Mouse (Mus musculus): ENCODE data around the gene Strn3. TPM values are rescaled to one million over a fixed set of nuclear protein-coding genes. Genes with fewer than 3 reads are reported as not detected.

Strn3 gene
- polyA plus RNA-seq, 1 experiment = 19.3 TPM

GRCm38 (mm10) chr12:51712685-51713084 lies 21.0 kb upstream of the Strn3 start:
- TF ChIP-seq CTCF (IDR thresholded peaks at IDR 0.05; ENCODE audit: insufficient read depth, low read length) (no peak), POLR2A (IDR thresholded peaks at IDR 0.05; ENCODE audit: borderline replicate concordance, extremely low read depth, low read depth, low read length) (no peak)
- DNase-seq = no peak
- WGBS = 50% methylated on average over 1 of the region's 1 CpGs
- H3K4me1 ChIP-seq (ENCODE audit: control insufficient read depth, insufficient read depth, low read length) = no peaks in the 10 kb centered on the region
- no peak overlapping the region for H3K4me3 ChIP-seq (replicated peaks; ENCODE audit: extremely low read depth, low read depth, low read length)

GRCm38 (mm10) chr12:51710154-51710553 lies 18.5 kb upstream of the Strn3 start:
- Histone ChIP-seq H3K4me3 (replicated peaks; ENCODE audit: extremely low read depth, low read depth, low read length) (no peak overlapping the region), H3K4me1 (ENCODE audit: control insufficient read depth, insufficient read depth, low read length) (peaks cover 7% of the 10 kb centered on the region; the same call in 1 of the 2 replicates)
- TF ChIP-seq POLR2A (IDR thresholded peaks at IDR 0.05; ENCODE audit: borderline replicate concordance, extremely low read depth, low read depth, low read length) = no peak
- no peak for TF ChIP-seq CTCF (IDR thresholded peaks at IDR 0.05; ENCODE audit: insufficient read depth, low read length)
- 47% methylated on average over 5 of the region's 5 CpGs for WGBS
- no peak for DNase-seq

GRCm38 (mm10) chr12:51709741-51710140 lies 18.0 kb upstream of the Strn3 start:
- WGBS = 69% methylated on average over 3 of the region's 3 CpGs
- no peak for TF ChIP-seq POLR2A (IDR thresholded peaks at IDR 0.05; ENCODE audit: borderline replicate concordance, extremely low read depth, low read depth, low read length)
- TF ChIP-seq CTCF (IDR thresholded peaks at IDR 0.05; ENCODE audit: insufficient read depth, low read length) = no peak

GRCm38 (mm10) chr12:51708941-51709686 lies 17.4 kb upstream of the Strn3 start:
- no peak for TF ChIP-seq CTCF (IDR thresholded peaks at IDR 0.05; ENCODE audit: insufficient read depth, low read length)
- TF ChIP-seq POLR2A (IDR thresholded peaks at IDR 0.05; ENCODE audit: borderline replicate concordance, extremely low read depth, low read depth, low read length) = no peak
- 51% methylated on average over 14 of the region's 14 CpGs for WGBS
- H3K4me3 ChIP-seq (replicated peaks; ENCODE audit: extremely low read depth, low read depth, low read length) = no peak overlapping the region
- H3K4me1 ChIP-seq (ENCODE audit: control insufficient read depth, insufficient read depth, low read length) = peaks cover 16% of the 10 kb centered on the region
- DNase-seq = peak; percentile 20

More at GRCm38 (mm10) chr12:51709741-51710140, 18.0 kb upstream of the Strn3 start:
- no peak for DNase-seq
- no peak overlapping the region for H3K4me3 ChIP-seq (replicated peaks; ENCODE audit: extremely low read depth, low read depth, low read length)
- H3K4me1 ChIP-seq (ENCODE audit: control insufficient read depth, insufficient read depth, low read length) = peaks cover 11% of the 10 kb centered on the region

- WGBS = 58% methylated on average over 5 of the region's 5 CpGs
- no peak for DNase-seq
- TF ChIP-seq CTCF (IDR thresholded peaks at IDR 0.05; ENCODE audit: insufficient read depth, low read length) = no peak
- no peak for TF ChIP-seq POLR2A (IDR thresholded peaks at IDR 0.05; ENCODE audit: borderline replicate concordance, extremely low read depth, low read depth, low read length)
- no peak overlapping the region for H3K4me3 ChIP-seq (replicated peaks; ENCODE audit: extremely low read depth, low read depth, low read length)
- peaks cover 19% of the 10 kb centered on the region for H3K4me1 ChIP-seq (ENCODE audit: control insufficient read depth, insufficient read depth, low read length)
Observed at GRCm38 (mm10) chr12:51706673-51707235, 15.1 kb upstream of the Strn3 start.

GRCm38 (mm10) chr12:51705778-51706177 lies 14.1 kb upstream of the Strn3 start:
- H3K4me3 ChIP-seq (replicated peaks; ENCODE audit: extremely low read depth, low read depth, low read length) = no peak overlapping the region
- 49% methylated on average over 12 of the region's 12 CpGs for WGBS
- peaks cover 19% of the 10 kb centered on the region for H3K4me1 ChIP-seq (ENCODE audit: control insufficient read depth, insufficient read depth, low read length)
- TF ChIP-seq POLR2A (IDR thresholded peaks at IDR 0.05; ENCODE audit: borderline replicate concordance, extremely low read depth, low read depth, low read length) (no peak), CTCF (IDR thresholded peaks at IDR 0.05; ENCODE audit: insufficient read depth, low read length) (no peak)
- DNase-seq = no peak

- TF ChIP-seq CTCF (IDR thresholded peaks at IDR 0.05; ENCODE audit: insufficient read depth, low read length) = no peak
- TF ChIP-seq POLR2A (IDR thresholded peaks at IDR 0.05; ENCODE audit: borderline replicate concordance, extremely low read depth, low read depth, low read length) = peak; percentile 2; the same call in 1 of the 2 replicates
- no peak for DNase-seq
- H3K4me1 ChIP-seq (ENCODE audit: control insufficient read depth, insufficient read depth, low read length) = peaks cover 25% of the 10 kb centered on the region
- no peak overlapping the region for H3K4me3 ChIP-seq (replicated peaks; ENCODE audit: extremely low read depth, low read depth, low read length)
- 56% methylated on average over 7 of the region's 7 CpGs for WGBS
Observed at GRCm38 (mm10) chr12:51704572-51704971, 12.9 kb upstream of the Strn3 start.

- 46% methylated on average over 1 of the region's 1 CpGs for WGBS
- H3K4me1 ChIP-seq (ENCODE audit: control insufficient read depth, insufficient read depth, low read length) = peaks cover 25% of the 10 kb centered on the region
- no peak for DNase-seq
- TF ChIP-seq CTCF (IDR thresholded peaks at IDR 0.05; ENCODE audit: insufficient read depth, low read length) (no peak), POLR2A (IDR thresholded peaks at IDR 0.05; ENCODE audit: borderline replicate concordance, extremely low read depth, low read depth, low read length) (no peak)
- no peak overlapping the region for H3K4me3 ChIP-seq (replicated peaks; ENCODE audit: extremely low read depth, low read depth, low read length)
Observed at GRCm38 (mm10) chr12:51703859-51704258, 12.2 kb upstream of the Strn3 start.

GRCm38 (mm10) chr12:51701723-51702122 lies 10.0 kb upstream of the Strn3 start:
- Histone ChIP-seq H3K4me1 (ENCODE audit: control insufficient read depth, insufficient read depth, low read length) (peaks cover 23% of the 10 kb centered on the region), H3K4me3 (replicated peaks; ENCODE audit: extremely low read depth, low read depth, low read length) (no peak overlapping the region)
- DNase-seq = no peak
- TF ChIP-seq CTCF (IDR thresholded peaks at IDR 0.05; ENCODE audit: insufficient read depth, low read length) (no peak), POLR2A (IDR thresholded peaks at IDR 0.05; ENCODE audit: borderline replicate concordance, extremely low read depth, low read depth, low read length) (no peak)

Data from lung, adult 2 months (tissue).